Mouse (Mus musculus) CD4-positive naive resting alpha-beta T cell, adult 57 days (primary cell): Measurements from ENCODE around the gene Dnajc25. TPM values are rescaled to one million over a fixed set of nuclear protein-coding genes. Genes with fewer than 3 reads are reported as not detected.

ENCODE experiments used
- total RNA-seq: library from RNA; stranded (reverse); gene quantifications from one replicate; pipeline ENCODE4 v1.2.4, GENCODE M21; 2023

Dnajc25 gene
- 9.9 TPM for total RNA-seq

GRCm38 (mm10) chr4:58994762-58995161 is at the start of gene Dnajc25:
Gene Dnajc25, plus strand, starts transcription at chr4:58995062.

GRCm38 (mm10) chr4:58986540-58987190 is 8.2 kb upstream of the Dnajc25 start, which contains the start of gene Ptgr1:
Gene Ptgr1, minus strand, starts transcription at chr4:58987119.

GRCm38 (mm10) chr4:59002948-59003805 is 8.3 kb downstream of the Dnajc25 start, which contains the start of gene Gm20503:
Gene Gm20503, plus strand, starts transcription at chr4:59003210.

GRCm38 (mm10) chr4:59034918-59035785 is 40.3 kb downstream of the Dnajc25 start, which contains the start of gene Gng10:
Gene Gng10, plus strand, starts transcription at chr4:59035088.

Other genes with a start within 250 kb of the Dnajc25 start
- gene Olfr267, start 207.3 kb upstream of the Dnajc25 start, total RNA-seq: not detected
- gene Ecpas, start 82.3 kb upstream of the Dnajc25 start, total RNA-seq: 92.1 TPM
- gene Zkscan16, start 51.4 kb upstream of the Dnajc25 start, total RNA-seq: not detected
- gene Ptgr1, start 7.9 kb upstream of the Dnajc25 start, total RNA-seq: 2.0 TPM
- 4.0 TPM for gene Gm20503, start 8.1 kb downstream of the Dnajc25 start, total RNA-seq
- gene Gng10, start 40.0 kb downstream of the Dnajc25 start, total RNA-seq: 35.9 TPM
- gene AI481877, start 143.9 kb downstream of the Dnajc25 start, total RNA-seq: not detected
- 249 TPM for gene Ugcg, start 194.2 kb downstream of the Dnajc25 start, total RNA-seq